Mouse (Mus musculus) forebrain, postnatal 0 days (tissue): ENCODE results near the gene Shank3. TPM values are rescaled to one million over a fixed set of nuclear protein-coding genes. Genes with fewer than 3 reads are reported as not detected.

Experiments used
- ATAC-seq: fragments of 200-750 bp; cut with Nextera tagmentation; 2 replicates; pipeline ENCODE4 v1.8.0; 2017; ENCODE audit warnings: mild to moderate bottlenecking, moderate library complexity
- DNase-seq: peaks from one replicate; pipeline ENCODE4 v3.0.0-alpha.2; 2015
- H3K27ac ChIP-seq: fragments of 300-500 bp; sonication (generic); 2 replicates; pipeline ENCODE4 v1.5.1; 2014; ENCODE audit warnings: low read depth, mild to moderate bottlenecking, antibody characterized with exemption, low read length, moderate library complexity, mixed read lengths
- H3K27me3 ChIP-seq: fragments of 300-500 bp; sonication (generic); 2 replicates; pipeline ENCODE4 v1.6.1; 2014; ENCODE audit warnings: mild to moderate bottlenecking, low read length, mixed read lengths; ENCODE audit not compliant: insufficient read depth
- H3K36me3 ChIP-seq: fragments of 300-500 bp; sonication (generic); 2 replicates; pipeline ENCODE4 v1.6.1; 2014; ENCODE audit warnings: mild to moderate bottlenecking, moderate library complexity; ENCODE audit not compliant: insufficient read depth
- H3K4me1 ChIP-seq: fragments of 300-500 bp; sonication (generic); 2 replicates; pipeline ENCODE4 v1.6.1; 2014; ENCODE audit warnings: antibody characterized with exemption; ENCODE audit not compliant: insufficient read depth
- H3K4me2 ChIP-seq: fragments of 300-500 bp; sonication (generic); 2 replicates; pipeline ENCODE4 v1.6.1; 2014; ENCODE audit warnings: low read depth, mild to moderate bottlenecking, moderate library complexity
- H3K4me3 ChIP-seq: fragments of 300-500 bp; sonication (generic); 2 replicates; pipeline ENCODE4 v1.5.1; 2014; ENCODE audit warnings: low read depth, low read length, mixed read lengths
- H3K9ac ChIP-seq: fragments of 300-500 bp; sonication (generic); 2 replicates; pipeline ENCODE4 v1.6.1; 2014; ENCODE audit warnings: mild to moderate bottlenecking
- H3K9me3 ChIP-seq: fragments of 300-500 bp; sonication (generic); 2 replicates; pipeline ENCODE4 v1.6.1; 2016; ENCODE audit warnings: low read length
- CTCF ChIP-seq: sonication (generic); IDR thresholded peaks from 2 replicates; pipeline ENCODE4 v1.5.1; 2016; ENCODE audit warnings: antibody characterized with exemption, control low read depth, low read depth
- WGBS: fragments of 180-500 bp; shearing (Covaris S2); extraction: QIAGEN DNeasy Blood & Tissue Kit; methylation state at CpG from one replicate; pipeline ENCODE4 v1.1.7; 2014; 5-methylcytosine and 5-hydroxymethylcytosine counted together
- polyA plus RNA-seq: library from polyadenylated mRNA; unstranded; fragments of >200 nt; fragmentation: Nextera tagmentation; extraction: Ambion mirVana; gene quantifications from 2 replicates; pipeline ENCODE4 v1.2.1, GENCODE M21; 2015
- total RNA-seq: library from RNA; depleted of rRNA; stranded (reverse); fragments of >200 nt; gene quantifications from 2 replicates; pipeline ENCODE4 v1.2.3, GENCODE M21; 2014

Shank3 gene
- total and polyA plus RNA-seq, 2 experiments from 2014 or later, result 10.6 to 42.4 TPM

DNA sequence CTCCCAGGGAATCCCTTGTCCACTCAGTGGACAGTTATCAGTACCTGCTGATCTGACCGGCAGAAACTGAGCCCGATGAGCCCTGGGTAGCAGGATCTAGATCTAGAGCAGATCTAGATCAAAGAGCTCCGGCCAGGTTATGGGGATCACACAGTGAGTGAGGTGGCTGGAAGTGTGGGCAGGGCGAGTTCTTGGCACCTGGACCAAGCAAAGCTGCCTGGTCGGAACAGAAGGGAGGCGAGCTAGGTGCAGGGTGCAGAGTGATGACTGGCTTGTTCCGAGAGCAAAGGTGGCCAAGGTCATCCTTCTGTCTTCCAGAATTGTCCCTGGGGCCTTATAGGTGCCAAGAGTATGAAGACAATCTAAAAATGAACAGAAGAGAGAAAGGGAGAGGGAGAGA, 39.6 kb upstream of the Shank3 start:
- no peak overlapping the region for H3K4me2 ChIP-seq
- H3K9me3 ChIP-seq, result no peaks in the 10 kb centered on the region
- H3K36me3 ChIP-seq, result peaks cover 64% of the 10 kb centered on the region
- no peak overlapping the region for H3K4me3 ChIP-seq
- WGBS, result 93% methylated on average over 7 of the region's 7 CpGs
- H3K27ac ChIP-seq, result no peak overlapping the region
- DNase-seq (no peak), ATAC-seq (no peak)
- no peak for TF ChIP-seq CTCF
- H3K9ac ChIP-seq, result no peak overlapping the region
- peaks cover 7% of the 10 kb centered on the region for H3K4me1 ChIP-seq
- no peaks in the 10 kb centered on the region for H3K27me3 ChIP-seq

DNA sequence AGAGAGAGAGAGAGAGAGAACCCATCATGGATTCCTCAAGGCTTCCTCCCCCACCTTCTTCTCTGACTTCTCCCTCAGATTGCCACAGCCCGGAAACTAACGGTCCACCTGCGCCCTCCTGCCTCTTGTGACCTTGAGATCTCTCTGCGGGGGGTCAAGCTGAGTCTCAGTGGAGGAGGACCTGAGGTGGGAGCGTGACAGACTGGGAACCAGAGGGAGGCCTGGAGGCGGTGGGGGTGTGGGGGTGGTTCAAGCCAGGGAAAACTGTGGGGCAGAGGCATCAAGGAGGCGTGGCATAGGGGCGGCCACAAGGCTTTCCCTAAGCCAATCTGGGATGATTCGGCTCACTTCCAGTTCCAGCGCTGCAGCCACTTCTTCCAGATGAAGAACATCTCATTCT, 39.1 kb upstream of the Shank3 start:
- peaks cover 64% of the 10 kb centered on the region for H3K36me3 ChIP-seq
- H3K9ac ChIP-seq, result no peak overlapping the region
- H3K4me1 ChIP-seq, result peaks cover 3% of the 10 kb centered on the region; the same call in 1 of the 2 replicates
- no peak for TF ChIP-seq CTCF
- no peaks in the 10 kb centered on the region for H3K27me3 ChIP-seq
- 88% methylated on average over 10 of the region's 10 CpGs for WGBS
- H3K27ac ChIP-seq, result no peak overlapping the region
- no peak overlapping the region for H3K4me3 ChIP-seq
- no peak overlapping the region for H3K4me2 ChIP-seq
- H3K9me3 ChIP-seq, result no peaks in the 10 kb centered on the region
- DNase-seq (no peak), ATAC-seq (no peak)

DNA sequence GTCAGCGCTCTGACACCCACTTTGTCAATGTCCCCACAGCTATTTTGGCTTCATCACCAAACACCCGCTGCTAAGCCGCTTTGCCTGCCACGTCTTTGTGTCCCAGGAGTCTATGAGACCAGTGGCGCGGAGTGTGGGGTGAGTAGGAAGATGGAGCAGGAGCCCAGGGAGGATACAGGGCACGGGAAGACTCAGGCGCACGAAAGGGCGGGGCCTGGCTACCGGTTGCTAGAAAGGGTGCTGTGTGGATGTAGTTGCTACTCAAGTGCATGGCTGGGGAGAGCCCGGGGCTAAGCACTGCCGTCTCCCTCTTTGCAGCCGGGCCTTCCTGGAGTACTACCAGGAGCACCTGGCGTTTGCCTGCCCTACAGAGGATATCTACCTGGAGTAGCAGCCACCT, 38.1 kb upstream of the Shank3 start:
- peaks cover 64% of the 10 kb centered on the region for H3K36me3 ChIP-seq

DNA sequence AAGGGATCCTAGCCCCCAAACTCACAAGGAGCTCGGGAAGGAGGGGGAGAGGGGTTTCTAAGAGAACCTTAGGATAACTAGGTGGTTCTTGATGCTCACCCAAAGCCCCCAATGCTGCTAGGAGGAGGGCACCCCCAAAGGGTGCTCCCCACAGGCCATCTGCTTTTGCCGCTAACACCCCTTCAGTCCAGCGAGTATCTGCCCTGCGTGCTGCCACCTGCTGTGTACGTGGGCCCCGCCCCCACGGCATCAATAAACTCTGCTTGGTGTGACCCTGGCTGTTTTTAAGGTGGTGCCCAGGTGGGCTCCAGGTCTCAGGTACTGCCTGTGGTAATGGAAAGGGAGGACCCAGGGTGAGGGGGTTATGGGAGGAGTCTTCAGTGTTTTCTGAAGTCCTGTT, 37.2 kb upstream of the Shank3 start:
- WGBS, result 89% methylated on average over 7 of the region's 7 CpGs
- ATAC-seq, result no peak
- H3K4me1 ChIP-seq, result no peaks in the 10 kb centered on the region
- no peak overlapping the region for H3K4me3 ChIP-seq
- H3K27ac ChIP-seq, result no peak overlapping the region
- H3K9me3 ChIP-seq, result no peaks in the 10 kb centered on the region
- H3K9ac ChIP-seq, result no peak overlapping the region
- H3K27me3 ChIP-seq, result no peaks in the 10 kb centered on the region
- DNase-seq, result no peak
- H3K36me3 ChIP-seq, result peaks cover 55% of the 10 kb centered on the region
- no peak for TF ChIP-seq CTCF
- no peak overlapping the region for H3K4me2 ChIP-seq

More for the DNA sequence above, 38.1 kb upstream of the Shank3 start:
- TF ChIP-seq CTCF, result no peak
- no peak overlapping the region for H3K27ac ChIP-seq
- 87% methylated on average over 15 of the region's 15 CpGs for WGBS
- no peak overlapping the region for H3K4me2 ChIP-seq
- no peaks in the 10 kb centered on the region for H3K4me1 ChIP-seq
- ATAC-seq, result no peak
- no peaks in the 10 kb centered on the region for H3K9me3 ChIP-seq
- no peak for DNase-seq
- no peaks in the 10 kb centered on the region for H3K27me3 ChIP-seq
- H3K4me3 ChIP-seq, result no peak overlapping the region
- no peak overlapping the region for H3K9ac ChIP-seq

DNA sequence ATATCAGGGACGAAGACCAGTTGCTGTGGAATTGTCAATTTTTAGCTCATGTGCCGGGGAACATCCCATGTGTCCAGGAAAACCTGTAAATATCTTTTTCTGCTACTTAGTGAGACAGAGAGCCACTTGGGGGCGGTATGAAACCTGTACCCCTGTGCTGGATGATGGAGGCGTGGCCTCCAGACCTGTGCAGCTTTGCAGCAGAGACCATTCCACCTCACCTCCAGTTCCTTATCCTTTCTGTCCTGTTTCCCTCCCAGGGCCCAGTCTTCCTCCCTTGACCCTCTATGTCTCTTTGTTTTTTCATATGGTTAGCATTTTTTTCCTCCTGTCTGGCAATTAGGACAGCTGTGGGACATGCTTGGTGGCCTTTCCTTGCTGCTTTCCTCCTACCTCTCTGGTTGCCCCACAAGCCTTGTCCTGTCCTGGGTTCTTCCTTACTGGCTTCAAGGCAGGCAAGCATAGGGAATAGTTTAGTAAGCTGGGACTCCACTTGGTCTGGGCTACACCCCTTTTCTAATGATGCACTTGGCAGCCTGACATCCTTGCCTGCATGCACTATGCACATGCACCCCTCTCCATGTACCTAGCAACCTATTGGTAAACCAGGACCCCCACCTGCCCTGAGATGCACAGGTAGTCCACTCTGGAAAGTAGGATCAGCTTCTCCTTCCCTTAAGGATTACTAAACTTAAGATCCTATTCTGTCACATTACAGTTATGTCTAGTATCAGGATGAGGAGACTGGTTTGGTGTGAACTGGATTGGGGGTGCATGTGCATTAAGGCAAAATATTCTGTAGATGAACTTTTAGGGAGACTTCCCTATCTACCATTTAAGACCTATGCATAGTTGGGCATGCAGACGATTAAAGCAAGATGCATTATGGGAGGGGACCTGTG, 35.8 kb upstream of the Shank3 start:
- 0 out of 2 replicates have a peak, but pooled peaks have one; percentile 29 for ATAC-seq
- Histone ChIP-seq H3K9me3 (no peaks in the 10 kb centered on the region), H3K27ac (no peak overlapping the region), H3K4me2 (no peak overlapping the region), H3K27me3 (no peaks in the 10 kb centered on the region), H3K36me3 (peaks cover 41% of the 10 kb centered on the region), H3K4me3 (no peak overlapping the region), H3K4me1 (no peaks in the 10 kb centered on the region), H3K9ac (no peak overlapping the region)
- WGBS, result 70% methylated on average over 5 of the region's 5 CpGs
- no peak for DNase-seq
- no peak for TF ChIP-seq CTCF

DNA sequence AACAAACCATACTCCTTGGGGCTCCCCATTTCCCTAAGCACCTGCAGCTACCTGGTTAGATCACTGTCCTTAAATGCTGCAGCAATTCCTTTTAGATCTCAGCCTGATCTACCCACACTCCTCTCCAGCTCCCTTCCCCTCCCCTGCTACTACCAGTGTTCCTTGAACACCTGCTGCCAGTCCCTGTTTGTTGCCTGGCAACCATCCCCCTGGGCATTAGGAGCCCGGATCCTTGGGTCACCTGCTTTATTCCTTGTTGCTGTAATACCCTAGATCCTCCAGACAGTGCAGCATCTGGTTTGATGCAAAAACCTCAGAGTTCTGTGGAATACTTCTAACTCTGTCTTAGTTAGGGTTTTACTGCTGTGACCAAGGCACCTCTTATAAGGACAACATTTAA, 34.4 kb upstream of the Shank3 start:
- peaks cover 29% of the 10 kb centered on the region for H3K36me3 ChIP-seq
- H3K4me3 ChIP-seq, result no peak overlapping the region
- H3K4me1 ChIP-seq, result no peaks in the 10 kb centered on the region
- H3K4me2 ChIP-seq, result no peak overlapping the region
- no peak overlapping the region for H3K27ac ChIP-seq
- no peaks in the 10 kb centered on the region for H3K9me3 ChIP-seq
- no peaks in the 10 kb centered on the region for H3K27me3 ChIP-seq
- DNase-seq (peak; percentile 26), ATAC-seq (peak; percentile 71)
- TF ChIP-seq CTCF, result no peak
- 0% methylated on average over 1 of the region's 1 CpGs for WGBS
- no peak overlapping the region for H3K9ac ChIP-seq

DNA sequence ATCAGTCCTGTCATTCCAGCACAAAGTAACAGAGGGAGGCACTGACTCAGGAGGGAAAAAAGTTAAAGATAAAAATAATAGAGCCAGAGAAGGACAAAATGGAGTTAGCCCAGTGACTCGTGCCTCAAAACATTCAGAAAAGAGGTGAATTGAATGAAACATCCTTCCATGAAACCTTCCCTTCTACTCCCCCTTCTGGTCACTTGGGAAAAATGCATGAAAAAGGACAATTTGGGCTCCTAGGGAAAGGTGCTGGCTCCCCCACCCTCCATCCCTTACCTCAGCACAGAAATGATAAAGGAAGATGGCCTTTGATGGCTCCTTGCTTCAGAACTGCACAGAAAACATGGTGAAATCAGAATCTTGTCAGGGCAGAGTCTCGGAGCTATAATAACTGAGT, 30.8 kb upstream of the Shank3 start:
- DNase-seq, result peak; percentile 59
- Histone ChIP-seq H3K27ac (no peak overlapping the region), H3K27me3 (no peaks in the 10 kb centered on the region), H3K36me3 (peaks cover 8% of the 10 kb centered on the region; the same call in 1 of the 2 replicates), H3K4me1 (no peaks in the 10 kb centered on the region), H3K9me3 (no peaks in the 10 kb centered on the region), H3K9ac (no peak overlapping the region), H3K4me3 (no peak overlapping the region), H3K4me2 (no peak overlapping the region)
- ATAC-seq, result peak; percentile 38; the same call in 1 of the 2 replicates
- peak; percentile 75 for TF ChIP-seq CTCF
- 28% methylated on average over 2 of the region's 2 CpGs for WGBS
